Mouse (Mus musculus): ENCODE measurements around the gene Coq10a. TPM values are rescaled to one million over a fixed set of nuclear protein-coding genes. Genes with fewer than 3 reads are reported as not detected.

The Coq10a gene
- polyA plus RNA-seq (2012; rRNA removed), result 8.6 and 9.5 TPM in 2 replicates

DNA sequence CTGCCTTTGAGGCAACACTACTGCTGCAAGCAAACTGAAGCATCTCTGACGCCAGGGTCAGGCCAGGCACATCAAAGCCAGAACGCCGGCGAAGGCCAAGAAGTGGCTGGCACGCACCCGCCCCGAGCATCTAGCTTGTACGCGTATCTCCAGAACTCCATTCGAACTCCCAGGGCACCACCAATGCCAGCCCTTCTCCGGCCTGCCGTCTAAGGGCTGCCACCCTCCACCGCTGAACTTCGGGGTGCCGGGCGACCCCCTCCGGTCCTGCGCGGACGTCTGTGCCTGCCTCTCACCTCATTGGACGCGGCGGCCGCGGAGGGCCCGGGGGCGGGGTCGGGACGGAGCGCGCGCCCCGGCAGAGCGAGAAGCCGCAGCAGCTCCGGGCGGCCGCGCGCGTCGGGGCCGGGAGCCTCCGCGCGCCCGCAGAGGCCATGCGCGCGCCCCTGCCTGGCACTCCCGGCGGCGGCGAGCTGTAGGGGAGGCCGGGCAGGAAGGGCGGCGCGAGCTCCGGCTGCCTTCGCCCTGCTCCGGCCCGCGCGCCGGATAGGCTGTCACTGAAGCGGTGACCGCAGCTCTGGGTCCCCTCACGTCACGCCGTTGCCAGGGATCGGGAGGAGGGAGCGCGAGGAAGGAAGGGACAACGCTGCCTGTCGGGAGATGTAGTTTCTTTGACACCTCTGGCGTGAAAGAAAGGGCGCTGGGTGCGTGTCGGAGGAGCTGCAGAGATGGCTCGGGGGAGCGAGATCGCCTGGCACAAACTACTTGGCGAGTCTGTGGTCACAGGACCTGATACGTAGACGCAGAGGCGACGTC is at the start of gene Coq10a:
Gene Coq10a (minus strand): TSS at position 596 of the 816 bp plus-strand sequence.

GRCm38 (mm10) chr10:128411211-128412054 is 42.6 kb upstream of the Coq10a start, which contains the start of the genes Nabp2 and Rnf41:
Nabp2 (minus strand) TSS chr10:128411492.
Rnf41 (plus strand) TSS chr10:128411657.

DNA sequence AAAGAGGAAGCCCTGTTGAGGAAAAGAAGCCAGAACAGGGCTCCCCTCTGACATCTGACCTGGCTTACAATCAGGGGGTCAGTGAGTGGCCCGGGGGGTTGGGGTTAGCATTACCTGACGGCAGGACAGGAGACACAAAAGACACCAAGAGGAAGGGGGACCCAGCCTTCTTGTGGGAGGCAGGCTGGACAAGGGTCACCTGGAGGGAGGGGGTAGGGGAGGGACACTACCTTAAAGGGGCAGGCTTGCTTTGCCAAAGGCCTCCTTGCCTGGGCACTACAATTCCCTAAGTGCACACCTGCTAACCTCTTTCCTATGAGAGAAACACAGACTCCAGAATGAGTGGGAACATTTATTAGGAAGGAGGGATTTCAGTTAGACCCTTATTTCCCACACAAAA is 32.3 kb upstream of the Coq10a start, which contains the start of gene Slc39a5:
Gene Slc39a5 (minus strand): TSS at position 174 of the 400 bp plus-strand sequence.

DNA sequence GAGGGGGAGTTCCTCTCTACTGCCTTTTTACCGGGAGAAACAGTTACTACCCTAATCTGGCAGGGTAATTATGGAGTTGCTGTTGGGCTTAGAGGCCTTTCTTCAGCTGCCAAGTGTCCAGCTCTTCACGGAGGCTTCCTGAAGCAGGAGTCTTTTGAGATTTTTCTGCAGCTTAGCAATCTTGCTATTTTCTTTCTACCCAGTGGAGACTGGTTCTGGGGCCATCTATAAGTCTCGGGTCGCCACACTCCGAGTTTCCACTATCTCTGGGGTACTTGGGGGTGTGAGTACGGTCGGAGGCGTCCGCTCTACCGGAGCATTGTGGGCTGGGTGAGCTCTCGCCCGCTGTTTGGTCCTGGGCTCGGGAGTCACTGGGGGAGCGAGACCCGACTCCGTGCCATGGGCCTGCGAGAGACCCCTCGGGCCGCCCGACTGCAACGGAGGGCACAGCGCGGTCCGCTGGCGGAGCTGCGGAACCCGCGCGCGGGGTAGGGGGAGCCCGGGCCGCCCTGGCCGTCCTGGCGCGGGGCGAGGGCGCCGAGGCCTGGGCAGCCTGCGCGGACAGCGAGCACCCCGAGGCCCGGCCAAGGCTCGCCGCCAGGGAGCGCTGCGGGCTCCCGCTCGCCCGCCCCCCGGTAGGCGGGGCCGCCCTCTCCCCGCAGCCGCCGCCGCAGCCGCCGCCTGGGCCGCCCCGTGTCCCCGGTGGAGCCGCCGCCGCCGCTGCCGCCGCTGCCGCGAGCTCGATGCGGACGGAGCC is 7.8 kb upstream of the Coq10a start, which contains the start of gene Ankrd52:
Gene Ankrd52 (plus strand): TSS at position 661 of the 757 bp plus-strand sequence.

DNA sequence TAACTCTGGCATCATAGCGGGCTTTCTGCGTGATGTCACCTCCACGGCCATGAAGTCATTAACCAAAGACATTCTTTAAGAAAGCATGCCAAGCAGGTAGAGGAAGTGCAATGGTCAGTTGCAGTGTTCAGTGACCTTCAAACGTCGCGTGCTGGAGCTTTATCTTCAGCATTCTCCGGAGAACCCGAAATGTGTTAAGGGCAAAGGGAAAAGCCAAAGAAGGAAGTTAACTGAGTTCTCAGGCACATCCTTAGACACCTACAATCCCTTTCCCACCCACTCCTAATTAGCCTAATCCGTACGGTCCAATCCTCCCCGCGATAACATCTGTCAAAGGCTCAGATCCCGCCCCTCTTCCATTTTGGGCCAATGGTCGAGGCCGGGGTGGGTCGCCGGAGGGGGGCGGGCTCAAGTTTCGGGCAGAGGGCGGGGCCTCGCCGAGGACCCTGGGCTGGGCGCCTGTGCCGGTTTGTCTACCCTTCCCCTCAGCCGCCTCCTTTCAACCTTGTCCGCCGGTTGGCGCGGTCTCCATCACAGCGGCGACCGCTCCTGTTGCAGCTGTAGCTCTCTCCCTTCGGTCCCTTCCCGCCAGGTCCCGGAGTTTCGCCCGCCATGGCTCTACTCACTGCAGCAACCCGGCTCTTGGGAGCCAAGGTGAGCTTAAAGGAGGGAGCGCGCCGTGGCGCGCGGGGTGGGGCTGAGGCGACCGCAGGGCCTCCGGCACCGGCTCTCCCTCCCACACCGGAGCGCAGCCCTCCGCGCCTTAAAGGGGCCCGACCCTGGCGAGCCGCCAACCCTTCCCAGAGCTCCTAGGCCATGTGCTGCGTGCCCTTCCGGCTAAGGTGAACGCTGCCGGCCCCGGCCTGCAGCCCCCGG is 31.3 kb downstream of the Coq10a start, which contains the start of gene Cs:
Gene Cs (plus strand): TSS at position 429 of the 876 bp plus-strand sequence.

GRCm38 (mm10) chr10:128322141-128323108 is 46.4 kb downstream of the Coq10a start, which contains the start of gene Cnpy2:
Cnpy2 (plus strand) TSS chr10:128322459.

Other genes with a start within 250 kb of the Coq10a start
- gene Rbms2, start 188.7 kb downstream of the Coq10a start, polyA plus RNA-seq (2012; rRNA removed), result 38.4 and 39.6 TPM in 2 replicates
- 3.0 and 3.8 TPM in 2 replicates for gene Gls2, start 174.5 kb downstream of the Coq10a start, polyA plus RNA-seq (2012; rRNA removed)
- gene Spryd4, start 157.2 kb downstream of the Coq10a start, polyA plus RNA-seq (2012; rRNA removed), result 5.6 and 6.4 TPM in 2 replicates
- gene Mip, start 143.2 kb downstream of the Coq10a start, polyA plus RNA-seq (2012; rRNA removed), result not detected in 2 replicates
- gene Timeless, start 136.9 kb downstream of the Coq10a start, polyA plus RNA-seq (2012; rRNA removed), result 0.65 and 1.6 TPM in 2 replicates
- gene Apon, start 114.9 kb downstream of the Coq10a start, polyA plus RNA-seq (2012; rRNA removed), result 0.10 TPM in 1 of 2 replicates, not detected in the other
- 0.87 and 0.95 TPM in 2 replicates for gene Apof, start 100.3 kb downstream of the Coq10a start, polyA plus RNA-seq (2012; rRNA removed)
- 6.2 and 8.3 TPM in 2 replicates for gene Stat2, start 98.4 kb downstream of the Coq10a start, polyA plus RNA-seq (2012; rRNA removed)
- gene Il23a, start 70.2 kb downstream of the Coq10a start, polyA plus RNA-seq (2012; rRNA removed), result 0.04 TPM in 1 of 2 replicates, not detected in the other
- 5.9 and 9.0 TPM in 2 replicates for gene Pan2, start 65.7 kb downstream of the Coq10a start, polyA plus RNA-seq (2012; rRNA removed)
- gene Cnpy2, start 46.5 kb downstream of the Coq10a start, polyA plus RNA-seq (2012; rRNA removed), result 10.5 and 16.3 TPM in 2 replicates
- gene Cs, start 31.3 kb downstream of the Coq10a start, polyA plus RNA-seq (2012; rRNA removed), result 146 and 160 TPM in 2 replicates
- gene Ankrd52, start 8.1 kb upstream of the Coq10a start, polyA plus RNA-seq (2012; rRNA removed), result 7.5 and 9.2 TPM in 2 replicates
- 0.83 and 0.84 TPM in 2 replicates for gene Slc39a5, start 32.2 kb upstream of the Coq10a start, polyA plus RNA-seq (2012; rRNA removed)
- 9.5 and 10.9 TPM in 2 replicates for gene Nabp2, start 42.5 kb upstream of the Coq10a start, polyA plus RNA-seq (2012; rRNA removed)
- gene Rnf41, start 42.7 kb upstream of the Coq10a start, polyA plus RNA-seq (2012; rRNA removed), result 7.1 and 8.2 TPM in 2 replicates
- 32.1 and 38.8 TPM in 2 replicates for gene Smarcc2, start 90.3 kb upstream of the Coq10a start, polyA plus RNA-seq (2012; rRNA removed)
- gene Myl6, start 125.1 kb upstream of the Coq10a start, polyA plus RNA-seq (2012; rRNA removed), result 404 and 639 TPM in 2 replicates
- gene Myl6b, start 129.7 kb upstream of the Coq10a start, polyA plus RNA-seq (2012; rRNA removed), result 1.6 and 1.9 TPM in 2 replicates
- 22.8 and 23.2 TPM in 2 replicates for gene Esyt1, start 156.9 kb upstream of the Coq10a start, polyA plus RNA-seq (2012; rRNA removed)
- gene Zc3h10, start 178.8 kb upstream of the Coq10a start, polyA plus RNA-seq (2012; rRNA removed), result 6.9 and 7.8 TPM in 2 replicates
- 1,075 and 1,307 TPM in 2 replicates for gene Rpl41, start 180.3 kb upstream of the Coq10a start, polyA plus RNA-seq (2012; rRNA removed)
- 4.8 and 7.2 TPM in 2 replicates for gene Pa2g4, start 197.0 kb upstream of the Coq10a start, polyA plus RNA-seq (2012; rRNA removed)
- 15.2 and 18.8 TPM in 2 replicates for gene Erbb3, start 220.7 kb upstream of the Coq10a start, polyA plus RNA-seq (2012; rRNA removed)